Mouse (Mus musculus): Measurements from ENCODE around the gene Pycr1. TPM values are rescaled to one million over a fixed set of nuclear protein-coding genes. Genes with fewer than 3 reads are reported as not detected.
"Not testable (repeated sequence)": the region's sequence is repeated elsewhere in the genome, so short reads cannot be mapped to it uniquely, and the experiment has no call there.

Pycr1 gene
- polyA plus RNA-seq, 1 experiment from 2014 or later = 15.2 TPM

GRCm38 (mm10) chr11:120676951-120677350 lies 33.4 kb upstream of the Pycr1 start:
- no peaks in the 10 kb centered on the region for H3K9me3 ChIP-seq (replicated peaks; ENCODE audit: control insufficient read depth, low read length)
- no peak overlapping the region for H3K27ac ChIP-seq (ENCODE audit: low read length)
- no peak overlapping the region for H3K4me2 ChIP-seq (ENCODE audit: low read depth, low read length)
- no peak for ATAC-seq (replicated peaks; ENCODE audit: extremely low read depth, insufficient read depth, low FRiP score)
- no peaks in the 10 kb centered on the region for H3K27me3 ChIP-seq (ENCODE audit: control insufficient read depth, insufficient read depth, low read length)
- H3K9ac ChIP-seq (ENCODE audit: low read length) = no peak overlapping the region
- H3K4me3 ChIP-seq (ENCODE audit: low read length) = no peak overlapping the region
- 79% methylated on average over 4 of the region's 4 CpGs for WGBS
- H3K36me3 ChIP-seq (ENCODE audit: control insufficient read depth, insufficient read depth) = peaks cover 22% of the 10 kb centered on the region
- peaks cover 10% of the 10 kb centered on the region for H3K4me1 ChIP-seq (ENCODE audit: control insufficient read depth, insufficient read depth, low read length)

GRCm38 (mm10) chr11:120675875-120676274 lies 32.3 kb upstream of the Pycr1 start:
- not testable (repeated sequence) for H3K4me3 ChIP-seq (ENCODE audit: low read length); H3K4me2 ChIP-seq (ENCODE audit: low read depth, low read length); H3K9ac ChIP-seq (ENCODE audit: low read length); H3K27ac ChIP-seq (ENCODE audit: low read length); ATAC-seq (replicated peaks; ENCODE audit: extremely low read depth, insufficient read depth, low FRiP score); H3K27me3 ChIP-seq (ENCODE audit: control insufficient read depth, insufficient read depth, low read length); H3K9me3 ChIP-seq (replicated peaks; ENCODE audit: control insufficient read depth, low read length)
- peaks cover 19% of the 10 kb centered on the region for H3K36me3 ChIP-seq (ENCODE audit: control insufficient read depth, insufficient read depth)
- peaks cover 10% of the 10 kb centered on the region for H3K4me1 ChIP-seq (ENCODE audit: control insufficient read depth, insufficient read depth, low read length)
- 79% methylated on average over 4 of the region's 5 CpGs for WGBS

GRCm38 (mm10) chr11:120673594-120674122 lies 30.1 kb upstream of the Pycr1 start:
- Histone ChIP-seq H3K27ac (ENCODE audit: low read length) (peak overlapping the region; percentile 77), H3K36me3 (ENCODE audit: control insufficient read depth, insufficient read depth) (peaks cover 9% of the 10 kb centered on the region), H3K4me2 (ENCODE audit: low read depth, low read length) (peak overlapping the region; percentile 97), H3K4me3 (ENCODE audit: low read length) (peak overlapping the region; percentile 69), H3K9ac (ENCODE audit: low read length) (peak overlapping the region; percentile 76), H3K27me3 (ENCODE audit: control insufficient read depth, insufficient read depth, low read length) (no peaks in the 10 kb centered on the region), H3K4me1 (ENCODE audit: control insufficient read depth, insufficient read depth, low read length) (peaks cover 10% of the 10 kb centered on the region), H3K9me3 (replicated peaks; ENCODE audit: control insufficient read depth, low read length) (no peaks in the 10 kb centered on the region)
- WGBS = 30% methylated on average over 12 of the region's 12 CpGs
- peak; percentile 8; the same call in 1 of the 2 replicates for ATAC-seq (replicated peaks; ENCODE audit: extremely low read depth, insufficient read depth, low FRiP score)

- Histone ChIP-seq H3K27ac (ENCODE audit: low read length) (peak within 1 kb of the TSS; percentile 77), H3K4me2 (ENCODE audit: low read depth, low read length) (peak within 1 kb of the TSS; percentile 97), H3K9me3 (replicated peaks; ENCODE audit: control insufficient read depth, low read length) (no peaks in the 10 kb centered on the region), H3K4me1 (ENCODE audit: control insufficient read depth, insufficient read depth, low read length) (peaks cover 10% of the 10 kb centered on the region), H3K27me3 (ENCODE audit: control insufficient read depth, insufficient read depth, low read length) (no peaks in the 10 kb centered on the region), H3K4me3 (ENCODE audit: low read length) (peak within 1 kb of the TSS; percentile 69), H3K36me3 (ENCODE audit: control insufficient read depth, insufficient read depth) (peaks cover 4% of the 10 kb centered on the region; the same call in 1 of the 2 replicates), H3K9ac (ENCODE audit: low read length) (peak within 1 kb of the TSS; percentile 76)
- ATAC-seq (replicated peaks; ENCODE audit: extremely low read depth, insufficient read depth, low FRiP score) = peak; percentile 98
- 1% methylated on average over 76 of the region's 83 CpGs for WGBS
These were observed 29.4 kb upstream of the Pycr1 start, which contains the start of gene Aspscr1 for GRCm38 (mm10) chr11:120672687-120673593. Gene Aspscr1, plus strand, starts transcription at chr11:120672973.

GRCm38 (mm10) chr11:120666617-120667016 lies 23.0 kb upstream of the Pycr1 start:
- no peak overlapping the region for H3K27ac ChIP-seq (ENCODE audit: low read length)
- no peaks in the 10 kb centered on the region for H3K4me1 ChIP-seq (ENCODE audit: control insufficient read depth, insufficient read depth, low read length)
- peaks cover 23% of the 10 kb centered on the region for H3K27me3 ChIP-seq (ENCODE audit: control insufficient read depth, insufficient read depth, low read length)
- no peak for ATAC-seq (replicated peaks; ENCODE audit: extremely low read depth, insufficient read depth, low FRiP score)
- whole genome bisulfite sequencing = 14% methylated on average over 3 of the region's 3 CpGs
- H3K4me2 ChIP-seq (ENCODE audit: low read depth, low read length) = no peak overlapping the region
- H3K9me3 ChIP-seq (replicated peaks; ENCODE audit: control insufficient read depth, low read length) = no peaks in the 10 kb centered on the region
- H3K4me3 ChIP-seq (ENCODE audit: low read length) = no peak overlapping the region
- no peaks in the 10 kb centered on the region for H3K36me3 ChIP-seq (ENCODE audit: control insufficient read depth, insufficient read depth)
- H3K9ac ChIP-seq (ENCODE audit: low read length) = no peak overlapping the region

GRCm38 (mm10) chr11:120665406-120665805 lies 21.8 kb upstream of the Pycr1 start:
- H3K36me3 ChIP-seq (ENCODE audit: control insufficient read depth, insufficient read depth) = no peaks in the 10 kb centered on the region
- H3K4me3 ChIP-seq (ENCODE audit: low read length) = no peak overlapping the region
- peaks cover 35% of the 10 kb centered on the region for H3K27me3 ChIP-seq (ENCODE audit: control insufficient read depth, insufficient read depth, low read length)
- H3K27ac ChIP-seq (ENCODE audit: low read length) = no peak overlapping the region
- ATAC-seq (replicated peaks; ENCODE audit: extremely low read depth, insufficient read depth, low FRiP score) = no peak
- no peak overlapping the region for H3K4me2 ChIP-seq (ENCODE audit: low read depth, low read length)
- H3K4me1 ChIP-seq (ENCODE audit: control insufficient read depth, insufficient read depth, low read length) = peaks cover 6% of the 10 kb centered on the region
- H3K9me3 ChIP-seq (replicated peaks; ENCODE audit: control insufficient read depth, low read length) = no peaks in the 10 kb centered on the region
- H3K9ac ChIP-seq (ENCODE audit: low read length) = no peak overlapping the region
- 70% methylated on average over 3 of the region's 3 CpGs for WGBS

- peaks cover 16% of the 10 kb centered on the region for H3K4me1 ChIP-seq (ENCODE audit: control insufficient read depth, insufficient read depth, low read length)
- H3K9me3 ChIP-seq (replicated peaks; ENCODE audit: control insufficient read depth, low read length) = no peaks in the 10 kb centered on the region
- no peak overlapping the region for H3K27ac ChIP-seq (ENCODE audit: low read length)
- H3K27me3 ChIP-seq (ENCODE audit: control insufficient read depth, insufficient read depth, low read length) = peaks cover 52% of the 10 kb centered on the region
- no peak overlapping the region for H3K4me2 ChIP-seq (ENCODE audit: low read depth, low read length)
- H3K36me3 ChIP-seq (ENCODE audit: control insufficient read depth, insufficient read depth) = no peaks in the 10 kb centered on the region
- ATAC-seq (replicated peaks; ENCODE audit: extremely low read depth, insufficient read depth, low FRiP score) = no peak
- 85% methylated on average over 5 of the region's 5 CpGs for WGBS
- no peak overlapping the region for H3K4me3 ChIP-seq (ENCODE audit: low read length)
- no peak overlapping the region for H3K9ac ChIP-seq (ENCODE audit: low read length)
These were observed 20.1 kb upstream of the Pycr1 start for GRCm38 (mm10) chr11:120663714-120664113.

- WGBS = 48% methylated on average over 6 of the region's 6 CpGs
- Histone ChIP-seq H3K9ac (ENCODE audit: low read length) (no peak overlapping the region), H3K27ac (ENCODE audit: low read length) (no peak overlapping the region), H3K4me2 (ENCODE audit: low read depth, low read length) (no peak overlapping the region), H3K4me1 (ENCODE audit: control insufficient read depth, insufficient read depth, low read length) (peaks cover 17% of the 10 kb centered on the region), H3K36me3 (ENCODE audit: control insufficient read depth, insufficient read depth) (no peaks in the 10 kb centered on the region), H3K4me3 (ENCODE audit: low read length) (no peak overlapping the region), H3K27me3 (ENCODE audit: control insufficient read depth, insufficient read depth, low read length) (peaks cover 61% of the 10 kb centered on the region), H3K9me3 (replicated peaks; ENCODE audit: control insufficient read depth, low read length) (no peaks in the 10 kb centered on the region)
- no peak for ATAC-seq (replicated peaks; ENCODE audit: extremely low read depth, insufficient read depth, low FRiP score)
These were observed 19.2 kb upstream of the Pycr1 start for GRCm38 (mm10) chr11:120662759-120663158.

- ATAC-seq (replicated peaks; ENCODE audit: extremely low read depth, insufficient read depth, low FRiP score) = no peak
- peak within 1 kb of the TSS; percentile 77 for H3K4me2 ChIP-seq (ENCODE audit: low read depth, low read length)
- peak within 1 kb of the TSS; percentile 51 for H3K4me3 ChIP-seq (ENCODE audit: low read length)
- no peaks in the 10 kb centered on the region for H3K9me3 ChIP-seq (replicated peaks; ENCODE audit: control insufficient read depth, low read length)
- peaks cover 73% of the 10 kb centered on the region for H3K27me3 ChIP-seq (ENCODE audit: control insufficient read depth, insufficient read depth, low read length)
- H3K36me3 ChIP-seq (ENCODE audit: control insufficient read depth, insufficient read depth) = no peaks in the 10 kb centered on the region
- 1% methylated on average over 35 of the region's 35 CpGs for WGBS
- peaks cover 17% of the 10 kb centered on the region for H3K4me1 ChIP-seq (ENCODE audit: control insufficient read depth, insufficient read depth, low read length)
- no peak within 1 kb of the TSS for H3K27ac ChIP-seq (ENCODE audit: low read length)
- peak within 1 kb of the TSS; percentile 54 for H3K9ac ChIP-seq (ENCODE audit: low read length)
These were observed 17.5 kb upstream of the Pycr1 start, which contains the start of gene Notum for GRCm38 (mm10) chr11:120661076-120661460. Gene Notum, minus strand, starts transcription at chr11:120661175.

All from heart, embryonic 16.5 days (tissue).